Mouse (Mus musculus): ENCODE measurements around the gene Tktl2. TPM values are rescaled to one million over a fixed set of nuclear protein-coding genes. Genes with fewer than 3 reads are reported as not detected.
A peak's percentile ranks its signal among the peaks of the same experiment; 100 is the strongest.

Tktl2 gene
- polyA plus RNA-seq (2014; fragmentation: Nextera tagmentation; extraction: Ambion mirVana) = not detected in 2 replicates

- no peaks in the 10 kb centered on the region for H3K4me1 ChIP-seq (ENCODE audit: control insufficient read depth, insufficient read depth, low read length)
- H3K9ac ChIP-seq (ENCODE audit: low read length) = no peak within 1 kb of the TSS
- 97% methylated on average over 22 of the region's 22 CpGs for WGBS
- no peaks in the 10 kb centered on the region for H3K27me3 ChIP-seq (ENCODE audit: control insufficient read depth, insufficient read depth, low read length)
- no peaks in the 10 kb centered on the region for H3K36me3 ChIP-seq (ENCODE audit: control insufficient read depth, insufficient read depth, low read length)
- ATAC-seq (ENCODE audit: insufficient read depth, low FRiP score, low TSS enrichment) (no peak), DNase-seq (ENCODE audit: low spot score) (no peak)
- H3K27ac ChIP-seq (ENCODE audit: low read depth, low read length) = no peak within 1 kb of the TSS
- no peak within 1 kb of the TSS for H3K4me3 ChIP-seq (ENCODE audit: low read depth, low read length)
- H3K4me2 ChIP-seq (ENCODE audit: low read depth) = no peak within 1 kb of the TSS
- H3K9me3 ChIP-seq (ENCODE audit: control insufficient read depth, low read length) = no peaks in the 10 kb centered on the region
Observed at GRCm38 (mm10) chr8:66511537-66511936, at the start of gene Tktl2. Gene Tktl2 (plus strand): TSS chr8:66511756.

DNA sequence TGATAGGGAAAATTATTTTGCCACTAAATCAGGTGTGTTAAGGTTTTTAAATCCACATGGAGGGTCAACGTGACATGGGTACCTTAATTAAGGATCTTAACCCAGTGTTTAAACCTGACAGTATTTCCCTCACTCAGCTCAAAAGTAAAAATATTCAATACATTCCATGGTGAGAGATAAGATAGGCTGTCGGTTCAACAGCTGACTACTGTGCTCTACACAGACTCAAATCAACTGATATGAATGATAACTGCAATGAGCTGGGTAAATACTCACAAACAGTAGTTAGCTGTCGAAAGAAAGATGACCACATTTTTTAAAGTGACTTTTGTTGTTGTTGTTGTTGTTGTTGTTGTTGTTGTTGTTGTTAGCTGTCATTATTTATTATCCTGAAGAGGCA is 41.7 kb upstream of the Tktl2 start:
- Histone ChIP-seq H3K9me3 (ENCODE audit: control insufficient read depth, low read length) (no peaks in the 10 kb centered on the region), H3K27me3 (ENCODE audit: control insufficient read depth, insufficient read depth, low read length) (no peaks in the 10 kb centered on the region), H3K9ac (ENCODE audit: low read length) (no peak overlapping the region), H3K4me3 (ENCODE audit: low read depth, low read length) (no peak overlapping the region), H3K36me3 (ENCODE audit: control insufficient read depth, insufficient read depth, low read length) (no peaks in the 10 kb centered on the region), H3K27ac (ENCODE audit: low read depth, low read length) (no peak overlapping the region), H3K4me1 (ENCODE audit: control insufficient read depth, insufficient read depth, low read length) (no peaks in the 10 kb centered on the region), H3K4me2 (ENCODE audit: low read depth) (no peak overlapping the region)
- ATAC-seq (ENCODE audit: insufficient read depth, low FRiP score, low TSS enrichment) (no peak), DNase-seq (ENCODE audit: low spot score) (no peak)
- 88% methylated on average over 3 of the region's 3 CpGs for WGBS

DNA sequence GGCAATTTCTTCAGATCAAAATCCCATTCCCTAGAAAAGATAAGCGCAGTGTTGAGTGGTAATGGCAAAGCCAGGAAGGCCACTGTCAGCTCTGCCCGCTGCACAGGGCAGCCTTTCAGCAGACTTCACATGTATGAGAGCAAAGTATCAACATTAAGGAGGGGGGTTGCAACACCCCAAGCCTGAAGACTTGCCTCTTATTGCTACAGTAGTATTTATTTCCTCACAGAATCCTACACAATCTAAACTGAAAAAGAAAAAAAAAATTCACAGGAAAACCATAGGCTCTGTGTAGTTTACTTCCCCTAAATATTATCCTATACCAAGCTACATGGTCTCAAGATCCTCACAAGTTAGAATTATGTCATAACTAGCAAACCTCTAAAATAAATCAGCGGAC is 34.7 kb upstream of the Tktl2 start:
- no peak for ATAC-seq (ENCODE audit: insufficient read depth, low FRiP score, low TSS enrichment)
- no peaks in the 10 kb centered on the region for H3K9me3 ChIP-seq (ENCODE audit: control insufficient read depth, low read length)
- DNase-seq (ENCODE audit: low spot score) = no peak
- no peaks in the 10 kb centered on the region for H3K27me3 ChIP-seq (ENCODE audit: control insufficient read depth, insufficient read depth, low read length)
- 92% methylated on average over 3 of the region's 3 CpGs for WGBS
- no peak overlapping the region for H3K4me3 ChIP-seq (ENCODE audit: low read depth, low read length)
- H3K27ac ChIP-seq (ENCODE audit: low read depth, low read length) = no peak overlapping the region
- H3K4me1 ChIP-seq (ENCODE audit: control insufficient read depth, insufficient read depth, low read length) = no peaks in the 10 kb centered on the region
- peaks cover 10% of the 10 kb centered on the region for H3K36me3 ChIP-seq (ENCODE audit: control insufficient read depth, insufficient read depth, low read length)
- H3K9ac ChIP-seq (ENCODE audit: low read length) = no peak overlapping the region
- H3K4me2 ChIP-seq (ENCODE audit: low read depth) = no peak overlapping the region

DNA sequence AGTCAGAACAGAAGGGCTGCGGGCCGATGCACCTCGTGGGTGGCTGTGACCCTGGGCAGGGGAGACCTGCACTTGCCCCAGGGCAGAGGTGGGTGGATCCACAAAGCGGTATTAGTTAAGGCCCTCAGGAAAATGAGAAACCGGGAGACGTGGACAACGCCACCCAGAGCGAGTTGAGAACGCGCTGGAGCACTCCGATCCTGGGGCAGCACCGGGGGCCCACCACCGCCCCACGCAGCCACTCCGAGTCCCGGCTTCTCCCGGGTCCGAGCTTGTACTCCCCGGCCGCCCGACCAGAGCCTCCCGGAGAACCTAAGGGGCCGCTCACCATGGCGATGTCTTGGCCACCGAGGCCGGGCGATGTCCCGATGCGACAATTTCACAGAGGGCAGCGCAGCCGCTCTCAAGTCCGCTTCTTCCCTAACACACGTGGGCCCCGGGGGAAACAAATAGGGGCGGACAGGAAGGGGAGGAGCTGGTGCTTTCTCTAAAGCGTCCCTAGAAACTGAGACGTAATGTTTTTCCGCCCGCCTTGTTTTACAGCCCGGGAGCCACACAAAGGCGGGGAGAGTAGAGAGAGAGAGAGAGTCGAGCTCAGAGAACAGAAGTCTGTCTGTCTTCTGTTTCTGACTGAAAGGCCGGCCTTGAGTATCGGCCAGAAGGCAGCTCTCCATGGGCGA is 25.3 kb upstream of the Tktl2 start, which contains the start of gene Tma16:
Gene Tma16 (minus strand): TSS at position 447 of the 680 bp plus-strand sequence.
- Histone ChIP-seq H3K27ac (ENCODE audit: low read depth, low read length) (peak within 1 kb of the TSS; percentile 46; the same call in 1 of the 2 replicates), H3K9me3 (ENCODE audit: control insufficient read depth, low read length) (no peaks in the 10 kb centered on the region), H3K9ac (ENCODE audit: low read length) (peak within 1 kb of the TSS; percentile 84), H3K4me3 (ENCODE audit: low read depth, low read length) (peak within 1 kb of the TSS; percentile 85), H3K36me3 (ENCODE audit: control insufficient read depth, insufficient read depth, low read length) (peaks cover 2% of the 10 kb centered on the region; the same call in 1 of the 2 replicates), H3K4me2 (ENCODE audit: low read depth) (peak within 1 kb of the TSS; percentile 55), H3K4me1 (ENCODE audit: control insufficient read depth, insufficient read depth, low read length) (no peaks in the 10 kb centered on the region), H3K27me3 (ENCODE audit: control insufficient read depth, insufficient read depth, low read length) (no peaks in the 10 kb centered on the region)
- ATAC-seq (ENCODE audit: insufficient read depth, low FRiP score, low TSS enrichment) (peak; percentile 96), DNase-seq (ENCODE audit: low spot score) (peak; percentile 91)
- under 1% methylated on average over 44 of the region's 45 CpGs for WGBS

- no peaks in the 10 kb centered on the region for H3K27me3 ChIP-seq (ENCODE audit: control insufficient read depth, insufficient read depth, low read length)
- no peak overlapping the region for H3K9ac ChIP-seq (ENCODE audit: low read length)
- no peak overlapping the region for H3K27ac ChIP-seq (ENCODE audit: low read depth, low read length)
- DNase-seq (ENCODE audit: low spot score) (no peak), ATAC-seq (ENCODE audit: insufficient read depth, low FRiP score, low TSS enrichment) (no peak)
- no peaks in the 10 kb centered on the region for H3K36me3 ChIP-seq (ENCODE audit: control insufficient read depth, insufficient read depth, low read length)
- no peak overlapping the region for H3K4me2 ChIP-seq (ENCODE audit: low read depth)
- no peak overlapping the region for H3K4me3 ChIP-seq (ENCODE audit: low read depth, low read length)
- no peaks in the 10 kb centered on the region for H3K9me3 ChIP-seq (ENCODE audit: control insufficient read depth, low read length)
- WGBS = 56% methylated on average over 3 of the region's 3 CpGs
- no peaks in the 10 kb centered on the region for H3K4me1 ChIP-seq (ENCODE audit: control insufficient read depth, insufficient read depth, low read length)
Observed at GRCm38 (mm10) chr8:66488556-66488955, 23.0 kb upstream of the Tktl2 start.

DNA sequence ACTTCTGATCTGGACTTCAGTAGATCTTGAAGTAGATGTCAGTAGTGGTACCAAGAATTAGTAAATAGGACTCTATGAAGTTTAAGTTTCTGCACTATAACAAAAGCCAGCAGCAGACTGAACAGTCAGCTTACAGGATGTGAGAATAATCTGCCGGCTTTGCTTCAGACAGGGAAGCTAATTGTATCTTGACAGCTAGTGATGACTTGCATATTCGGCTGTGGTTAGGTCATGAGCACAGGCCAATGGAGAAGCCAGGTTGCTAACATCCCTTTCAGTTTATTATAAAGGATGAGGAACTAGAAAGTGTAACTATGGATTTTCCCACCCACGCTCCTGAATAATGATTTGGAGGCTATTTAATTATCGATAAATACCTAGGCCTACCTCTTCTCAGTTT is 20.9 kb upstream of the Tktl2 start:
- 87% methylated on average over 4 of the region's 4 CpGs for WGBS
- Histone ChIP-seq H3K9me3 (ENCODE audit: control insufficient read depth, low read length) (no peaks in the 10 kb centered on the region), H3K9ac (ENCODE audit: low read length) (no peak overlapping the region), H3K4me2 (ENCODE audit: low read depth) (no peak overlapping the region), H3K4me3 (ENCODE audit: low read depth, low read length) (no peak overlapping the region), H3K27ac (ENCODE audit: low read depth, low read length) (no peak overlapping the region), H3K4me1 (ENCODE audit: control insufficient read depth, insufficient read depth, low read length) (no peaks in the 10 kb centered on the region), H3K36me3 (ENCODE audit: control insufficient read depth, insufficient read depth, low read length) (no peaks in the 10 kb centered on the region), H3K27me3 (ENCODE audit: control insufficient read depth, insufficient read depth, low read length) (no peaks in the 10 kb centered on the region)
- ATAC-seq (ENCODE audit: insufficient read depth, low FRiP score, low TSS enrichment) (no peak), DNase-seq (ENCODE audit: low spot score) (no peak)

DNA sequence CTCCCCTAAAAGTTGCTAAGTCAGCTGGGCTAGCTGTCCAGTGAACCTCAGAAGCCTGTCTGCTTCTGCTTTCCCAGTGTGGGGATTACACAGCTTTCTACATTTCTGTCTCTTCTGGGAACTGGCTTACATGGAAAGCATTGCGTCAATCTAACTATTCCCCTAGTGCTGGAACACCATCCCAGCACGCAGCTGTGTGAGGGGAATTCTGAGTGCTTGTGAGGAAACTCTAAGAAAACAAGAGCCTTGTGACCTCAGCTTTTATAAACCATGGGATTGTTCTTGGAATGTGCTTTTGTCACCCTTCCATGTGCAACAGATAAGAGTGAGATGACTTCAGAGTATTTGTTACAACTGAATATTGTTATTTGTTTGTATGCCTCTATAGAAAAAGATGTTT is 17.1 kb upstream of the Tktl2 start:
- no peak overlapping the region for H3K9ac ChIP-seq (ENCODE audit: low read length)
- H3K4me1 ChIP-seq (ENCODE audit: control insufficient read depth, insufficient read depth, low read length) = no peaks in the 10 kb centered on the region
- no peaks in the 10 kb centered on the region for H3K36me3 ChIP-seq (ENCODE audit: control insufficient read depth, insufficient read depth, low read length)
- DNase-seq (ENCODE audit: low spot score) (no peak), ATAC-seq (ENCODE audit: insufficient read depth, low FRiP score, low TSS enrichment) (no peak)
- no peaks in the 10 kb centered on the region for H3K9me3 ChIP-seq (ENCODE audit: control insufficient read depth, low read length)
- no peak overlapping the region for H3K4me2 ChIP-seq (ENCODE audit: low read depth)
- H3K27me3 ChIP-seq (ENCODE audit: control insufficient read depth, insufficient read depth, low read length) = no peaks in the 10 kb centered on the region
- H3K27ac ChIP-seq (ENCODE audit: low read depth, low read length) = no peak overlapping the region
- WGBS = 77% methylated on average over 2 of the region's 2 CpGs
- no peak overlapping the region for H3K4me3 ChIP-seq (ENCODE audit: low read depth, low read length)

DNA sequence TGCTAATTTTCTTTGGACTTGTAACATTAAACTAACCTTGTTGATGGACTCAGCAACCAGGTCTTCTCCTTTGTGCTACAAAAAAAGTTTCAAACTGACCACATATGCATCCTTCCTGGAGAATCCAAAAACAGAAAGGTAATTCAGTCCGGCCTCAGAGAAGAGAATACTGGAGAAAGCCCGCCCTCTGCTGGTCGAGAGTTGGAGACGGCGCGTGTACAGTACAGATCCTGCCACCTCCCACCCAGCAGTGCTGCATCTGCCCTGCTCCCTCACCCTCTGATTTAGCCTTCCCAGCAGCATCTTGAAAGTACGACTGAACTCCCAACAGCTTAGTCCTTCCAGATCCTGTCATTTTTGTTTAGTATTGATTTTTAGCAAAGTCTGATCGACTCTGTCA is 15.8 kb upstream of the Tktl2 start:
- no peaks in the 10 kb centered on the region for H3K36me3 ChIP-seq (ENCODE audit: control insufficient read depth, insufficient read depth, low read length)
- no peaks in the 10 kb centered on the region for H3K4me1 ChIP-seq (ENCODE audit: control insufficient read depth, insufficient read depth, low read length)
- no peak overlapping the region for H3K4me2 ChIP-seq (ENCODE audit: low read depth)
- H3K9ac ChIP-seq (ENCODE audit: low read length) = no peak overlapping the region
- no peaks in the 10 kb centered on the region for H3K27me3 ChIP-seq (ENCODE audit: control insufficient read depth, insufficient read depth, low read length)
- WGBS = 7% methylated on average over 8 of the region's 8 CpGs
- no peak overlapping the region for H3K4me3 ChIP-seq (ENCODE audit: low read depth, low read length)
- no peaks in the 10 kb centered on the region for H3K9me3 ChIP-seq (ENCODE audit: control insufficient read depth, low read length)
- no peak overlapping the region for H3K27ac ChIP-seq (ENCODE audit: low read depth, low read length)
- DNase-seq (ENCODE audit: low spot score) (peak; percentile 74), ATAC-seq (ENCODE audit: insufficient read depth, low FRiP score, low TSS enrichment) (peak; percentile 63)

- Histone ChIP-seq H3K4me2 (ENCODE audit: low read depth) (no peak overlapping the region), H3K4me1 (ENCODE audit: control insufficient read depth, insufficient read depth, low read length) (no peaks in the 10 kb centered on the region), H3K27ac (ENCODE audit: low read depth, low read length) (no peak overlapping the region), H3K9me3 (ENCODE audit: control insufficient read depth, low read length) (no peaks in the 10 kb centered on the region), H3K27me3 (ENCODE audit: control insufficient read depth, insufficient read depth, low read length) (no peaks in the 10 kb centered on the region), H3K4me3 (ENCODE audit: low read depth, low read length) (no peak overlapping the region), H3K9ac (ENCODE audit: low read length) (no peak overlapping the region), H3K36me3 (ENCODE audit: control insufficient read depth, insufficient read depth, low read length) (no peaks in the 10 kb centered on the region)
- peak; percentile 29 for DNase-seq (ENCODE audit: low spot score)
- no peak for ATAC-seq (ENCODE audit: insufficient read depth, low FRiP score, low TSS enrichment)
- 41% methylated on average over 4 of the region's 4 CpGs for WGBS
Observed at GRCm38 (mm10) chr8:66496998-66497577, 14.5 kb upstream of the Tktl2 start.

All from neural tube, embryonic 11.5 days (tissue).